Mouse (Mus musculus): Measurements from ENCODE around the gene Med24.
"Not testable (repeated sequence)": the region's sequence is repeated elsewhere in the genome, so short reads cannot be mapped to it uniquely, and the experiment has no call there.

Gene Med24

DNA sequence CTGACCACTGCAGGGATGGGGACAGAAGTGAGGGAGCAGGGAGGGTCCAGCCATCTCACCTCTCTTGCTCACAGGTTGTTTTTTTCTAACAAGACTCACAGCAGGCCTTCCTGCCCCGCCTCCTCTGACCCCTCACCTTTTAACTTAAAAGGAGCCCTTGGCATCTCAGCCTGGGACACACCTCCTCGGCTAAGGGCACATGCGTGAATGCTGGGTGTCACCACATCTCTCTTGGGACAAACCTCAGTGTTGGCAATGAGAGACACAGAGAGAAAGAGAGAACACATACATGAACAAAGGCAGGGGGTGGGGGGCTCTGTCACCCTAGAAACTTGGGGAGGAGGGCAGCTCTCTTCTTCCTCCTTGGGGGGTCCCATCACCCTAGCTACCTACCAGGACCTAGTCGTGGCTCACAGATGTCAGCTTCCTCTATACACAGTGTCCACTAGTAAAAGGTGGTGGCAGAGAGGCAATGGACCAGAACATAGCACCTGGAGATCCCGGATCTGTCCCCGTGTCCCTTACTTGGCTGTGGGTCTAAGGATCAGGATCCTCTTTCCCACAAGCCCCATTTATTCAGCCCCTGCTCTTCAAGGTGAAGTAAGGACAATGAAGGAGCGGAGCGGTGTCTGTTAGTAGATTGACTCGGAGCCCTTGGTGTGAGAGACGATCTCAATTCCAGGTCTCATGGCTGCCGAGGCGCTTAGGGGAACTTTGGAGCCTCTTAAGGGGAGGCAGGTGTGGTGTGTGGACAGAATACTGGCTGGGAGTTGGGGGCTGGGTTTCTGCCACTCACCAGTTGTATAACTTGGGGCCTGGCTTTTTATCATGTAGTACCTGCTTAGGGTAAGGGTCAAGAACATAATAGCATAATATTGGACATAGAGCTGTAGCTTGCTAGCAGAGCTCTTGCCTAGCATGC lies 17.0 kb upstream of the Med24 start:
- DNase-seq = peak; percentile 70

DNA sequence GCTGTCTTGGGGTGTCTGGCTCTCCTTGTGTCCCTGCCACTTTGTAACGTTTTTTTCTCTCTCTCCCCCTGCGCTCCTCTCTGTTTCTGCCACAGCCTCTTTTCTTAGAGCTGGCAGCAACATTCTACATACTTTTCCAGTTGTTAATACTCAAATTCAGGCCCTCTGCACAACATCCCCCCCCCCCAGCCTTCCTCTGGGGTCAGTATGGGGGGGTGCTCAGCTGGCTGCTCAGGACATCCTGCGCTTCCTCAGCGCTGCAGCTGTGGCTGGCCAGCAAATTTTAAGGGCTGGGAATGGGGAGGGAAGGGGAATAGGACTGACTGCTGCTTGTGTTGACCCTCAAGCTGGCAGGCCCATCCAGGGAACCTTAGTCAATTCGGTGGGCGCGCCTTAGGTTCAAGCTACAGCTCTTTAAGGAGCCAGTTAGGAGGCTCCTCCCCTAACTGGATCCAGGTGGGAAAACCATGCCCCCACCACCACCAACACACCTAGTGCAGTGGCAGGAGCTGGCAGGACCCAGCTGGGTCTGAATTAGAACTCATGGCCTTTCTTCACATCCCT lies 15.3 kb upstream of the Med24 start:
- peak; percentile 61 for DNase-seq

DNA sequence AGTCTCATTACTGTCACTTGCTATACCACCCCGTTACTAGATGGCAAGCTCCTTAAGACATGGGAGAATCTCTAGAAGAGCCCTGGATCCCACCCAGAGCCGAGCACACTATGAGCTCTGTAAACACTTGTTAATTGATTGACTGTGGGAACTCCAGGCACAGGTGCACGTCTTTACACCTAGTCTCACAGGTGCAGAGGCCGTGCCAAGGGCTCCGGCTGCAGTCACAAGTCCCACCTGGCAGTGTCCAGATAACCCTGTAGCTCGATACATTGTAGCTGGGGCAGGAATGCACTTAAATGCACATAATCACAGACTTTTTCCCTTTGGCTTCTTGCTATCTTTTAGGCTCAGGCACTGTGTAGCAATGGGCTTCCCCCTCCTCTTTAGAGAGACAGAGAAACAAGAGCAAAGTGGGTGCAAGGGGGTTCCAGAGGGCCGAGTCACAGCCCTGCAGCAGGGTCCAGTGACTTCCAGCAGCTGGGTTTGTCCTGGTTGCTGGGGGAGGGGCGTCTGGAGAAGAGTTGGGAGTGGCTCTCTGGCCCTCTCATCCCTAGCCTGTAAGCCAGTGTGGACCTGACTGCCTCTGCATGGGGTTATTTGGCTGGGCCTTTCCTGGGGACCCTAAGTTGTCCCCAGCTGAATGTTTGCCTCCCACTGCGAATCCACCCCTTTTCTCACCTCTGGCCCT lies 14.6 kb upstream of the Med24 start:
- DNase-seq = peak; percentile 76

DNA sequence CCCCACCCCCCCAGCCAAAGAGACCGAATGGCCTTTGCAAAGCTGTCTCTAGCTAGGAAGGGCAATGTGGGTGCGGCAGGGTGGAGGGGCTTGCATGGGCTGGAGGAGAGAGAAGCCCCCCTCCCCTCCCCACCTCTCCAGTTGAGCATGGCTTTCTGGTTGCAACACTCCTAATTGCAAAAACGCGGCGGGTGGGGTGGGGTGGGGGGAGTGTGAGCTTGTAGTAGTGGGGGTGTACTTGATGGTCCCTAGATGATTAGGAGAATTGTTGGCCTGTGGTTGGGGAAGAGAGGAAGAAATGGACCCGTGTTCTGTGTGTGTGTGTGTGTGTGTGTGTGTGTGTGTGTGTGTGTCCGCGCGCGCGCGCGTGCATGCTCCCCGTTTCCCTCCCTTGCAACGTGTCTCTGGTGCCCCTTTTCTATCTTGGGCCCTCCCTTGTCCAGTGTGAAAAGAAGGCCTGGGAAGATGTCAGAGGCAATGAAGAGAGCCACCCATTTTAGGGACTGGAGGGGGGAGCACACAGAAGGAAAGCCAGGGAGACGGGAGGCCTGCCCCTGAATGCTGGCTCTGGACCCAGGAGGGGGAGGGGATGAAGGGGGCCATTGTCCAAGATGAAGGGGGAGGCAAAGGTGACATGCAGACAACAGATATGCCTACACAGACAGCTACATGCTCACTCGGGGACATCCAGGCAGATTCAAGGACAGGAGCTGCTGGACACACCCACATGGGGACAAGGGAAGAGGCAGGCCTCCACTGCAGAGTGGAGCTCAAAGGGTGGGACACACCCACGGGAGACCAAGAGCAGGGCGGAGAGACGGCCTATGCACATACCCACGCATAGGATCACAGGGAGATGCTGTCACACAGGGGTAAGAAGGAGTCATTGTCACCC lies 13.4 kb upstream of the Med24 start:
- DNase-seq = peak; percentile 82

DNA sequence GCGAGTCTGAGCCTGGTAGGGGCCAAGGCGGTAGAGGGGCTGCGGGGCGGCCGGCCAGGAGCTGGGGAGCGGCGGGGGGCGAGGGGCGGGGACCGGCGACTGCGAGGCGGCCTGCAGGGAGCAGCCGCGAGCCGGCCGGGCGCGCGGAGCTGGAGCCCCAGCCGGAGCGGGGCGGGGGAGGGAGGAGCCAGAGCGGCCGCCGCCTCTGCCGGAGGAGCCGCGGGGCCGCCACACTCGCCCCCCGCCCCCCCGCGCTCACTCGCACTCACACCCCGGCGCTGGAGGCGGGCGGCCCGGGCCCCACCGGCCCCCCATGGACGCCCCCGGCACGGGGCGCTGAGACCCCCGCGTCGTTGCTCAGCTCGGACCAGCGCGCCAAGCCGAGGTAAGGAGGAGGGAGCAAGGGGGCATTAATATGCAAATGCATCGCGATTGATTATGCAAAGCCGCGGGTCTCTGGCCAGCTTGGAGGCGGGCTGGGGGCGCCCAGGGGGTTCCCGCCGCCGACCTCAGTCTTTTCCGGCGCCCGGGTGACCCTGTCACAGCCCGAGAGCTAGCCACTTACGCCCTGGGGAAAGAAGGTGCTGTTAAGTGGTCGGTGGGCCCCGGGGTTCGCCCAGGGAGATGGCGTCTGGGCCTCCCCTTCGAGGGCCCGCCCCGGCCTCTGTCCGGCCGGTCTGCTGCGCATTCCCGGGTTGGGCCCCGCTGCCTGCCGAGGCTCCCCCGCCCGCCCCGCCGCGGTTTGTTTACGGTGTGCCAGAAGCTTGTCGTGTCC lies 12.6 kb upstream of the Med24 start:
- peak; percentile 85 for DNase-seq

DNA sequence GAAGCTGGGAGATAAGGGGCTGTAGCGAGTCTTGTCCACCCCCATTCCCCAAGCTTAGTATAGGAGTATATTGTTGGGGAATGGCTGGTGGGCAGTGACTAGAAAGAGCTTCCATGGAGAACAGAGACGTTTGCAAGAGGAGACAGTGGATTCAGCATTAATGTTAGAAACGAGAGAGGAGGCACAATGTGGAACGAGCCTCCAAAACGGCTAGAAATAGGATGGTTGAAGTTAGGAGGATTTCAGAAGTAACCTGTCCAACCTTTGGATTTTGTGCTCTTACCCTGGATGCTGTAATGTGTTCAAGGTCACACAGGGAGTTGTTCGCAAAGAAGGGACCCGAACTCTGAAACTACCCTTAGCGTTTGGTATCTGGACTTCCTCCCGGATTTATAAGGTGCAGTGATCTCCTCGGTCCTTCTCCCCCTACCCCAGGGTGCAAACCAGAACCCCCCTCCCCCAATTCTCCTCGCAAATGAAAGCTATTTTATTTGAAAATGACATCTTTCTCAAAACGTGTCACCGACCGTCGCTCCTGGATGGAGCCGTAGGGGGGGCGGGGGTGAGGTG lies 11.9 kb upstream of the Med24 start:
- no peak for DNase-seq

DNA sequence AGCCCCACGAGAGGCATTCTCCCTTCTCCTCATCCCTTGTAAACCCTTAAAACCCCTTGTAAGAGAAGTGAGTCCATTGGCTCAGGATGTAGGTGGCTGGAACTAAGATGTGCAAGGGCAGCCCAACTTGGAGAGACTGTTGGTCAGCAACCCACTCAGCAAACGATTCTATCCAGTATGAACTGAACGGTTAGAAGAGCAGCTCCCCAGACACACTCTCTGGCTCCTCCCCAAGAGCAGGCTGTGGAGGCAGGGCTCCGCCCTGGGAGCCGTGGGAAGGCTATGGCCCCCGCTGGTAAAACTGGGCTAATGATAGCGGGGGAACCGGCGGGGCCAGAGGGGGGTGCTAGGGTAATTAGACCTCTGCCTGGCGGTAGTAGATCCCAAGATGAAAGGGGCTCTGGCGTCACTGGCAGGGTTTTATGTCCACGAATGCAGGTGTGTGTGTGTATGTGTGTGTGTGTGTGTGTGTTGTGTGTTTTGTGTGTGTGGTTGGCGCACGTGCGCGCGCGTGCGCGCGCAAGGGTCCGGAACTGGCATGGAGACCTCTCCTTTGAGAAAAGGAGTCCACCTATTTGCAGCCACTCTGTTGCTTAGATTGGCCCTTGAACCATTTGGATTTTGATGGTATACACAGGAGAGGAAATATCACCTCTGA lies 11.3 kb upstream of the Med24 start, which contains the start of gene Thra:
Thra (plus strand) TSS at position 246 of the 658 bp plus-strand sequence.
- DNase-seq = peak; percentile 81

DNA sequence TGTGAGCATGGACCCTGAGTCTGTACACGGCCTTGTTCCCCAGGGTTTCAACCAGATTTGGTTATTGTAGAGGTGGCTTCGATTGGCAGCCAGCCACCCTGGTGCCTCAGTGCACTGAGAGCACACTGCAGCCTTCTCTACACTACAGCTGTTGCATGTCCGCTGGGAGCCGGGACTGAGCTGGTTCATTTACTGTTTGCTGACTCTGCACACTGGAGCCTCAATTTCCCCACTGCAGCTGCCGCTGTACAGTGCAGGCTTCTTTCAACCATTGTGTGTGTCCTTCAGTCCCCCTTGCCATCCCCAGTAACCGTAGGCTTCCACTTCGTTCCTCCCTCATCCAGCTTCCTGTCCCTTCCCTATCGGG lies 10.8 kb upstream of the Med24 start:
- peak; percentile 64 for DNase-seq

DNA sequence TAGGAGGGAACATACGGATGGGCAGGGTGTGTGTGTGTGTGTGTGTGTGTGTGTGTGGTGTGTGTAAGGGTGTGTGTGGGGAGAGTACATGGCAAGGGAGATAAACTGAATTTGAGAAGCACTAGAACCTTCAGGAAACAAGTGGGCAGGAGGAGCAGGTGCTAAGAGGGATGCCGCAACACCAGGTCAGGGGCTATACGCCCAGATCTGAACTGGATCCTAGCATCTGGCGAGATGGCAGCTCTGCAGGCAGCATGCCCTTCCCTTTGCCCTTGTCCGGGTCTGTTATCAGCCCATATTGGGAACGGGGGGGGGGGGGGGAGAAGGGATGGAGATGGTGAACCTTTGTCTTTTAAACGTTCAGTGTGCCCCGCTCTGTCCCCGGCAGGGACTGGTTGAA lies 9.7 kb upstream of the Med24 start:
- DNase-seq = peak; percentile 45

DNA sequence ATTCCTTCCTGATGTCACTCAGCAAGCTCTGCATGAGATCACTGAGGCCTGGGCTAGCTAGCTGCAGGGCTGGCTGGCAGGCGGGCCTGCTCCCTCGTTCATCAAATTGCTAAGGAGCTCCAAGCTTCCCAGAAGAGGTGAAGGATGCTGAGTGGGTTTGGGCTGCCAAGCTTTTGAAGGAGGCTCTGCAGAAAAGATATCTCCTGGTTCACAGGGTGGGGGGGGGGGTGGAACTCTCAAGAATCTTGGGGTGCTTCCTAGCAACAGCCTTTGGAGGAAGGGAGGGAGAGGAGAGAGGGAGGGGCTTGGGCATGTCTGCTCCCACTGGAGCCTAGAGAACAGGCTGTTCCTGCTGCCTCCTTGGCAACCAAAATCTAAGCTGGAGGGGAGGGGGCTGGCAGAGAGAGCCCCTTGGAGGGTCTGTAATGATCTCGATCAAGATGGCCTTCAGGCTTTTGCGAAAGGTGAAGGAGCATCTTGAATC lies 9.2 kb upstream of the Med24 start:
- DNase-seq = peak; percentile 54

DNA sequence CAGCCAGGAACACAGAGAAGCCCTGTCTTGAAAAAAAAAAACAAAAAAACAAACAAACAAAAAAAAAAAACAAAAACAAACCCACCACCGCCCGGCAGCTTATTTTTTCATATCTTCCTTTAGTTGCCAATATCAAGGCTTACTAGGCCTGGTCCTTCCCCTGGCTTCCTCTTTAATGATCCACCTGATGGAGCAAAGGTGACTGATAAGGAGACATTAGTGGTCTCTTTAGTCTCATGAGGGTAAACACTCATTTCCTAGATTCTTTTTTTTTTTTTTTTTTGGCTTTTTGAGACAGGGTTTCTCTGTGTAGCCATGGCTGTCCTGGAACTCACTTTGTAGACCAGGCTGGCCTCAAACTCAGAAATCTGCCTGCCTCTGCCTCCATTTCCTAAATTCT lies 8.0 kb upstream of the Med24 start:
- not testable (repeated sequence) for DNase-seq

DNA sequence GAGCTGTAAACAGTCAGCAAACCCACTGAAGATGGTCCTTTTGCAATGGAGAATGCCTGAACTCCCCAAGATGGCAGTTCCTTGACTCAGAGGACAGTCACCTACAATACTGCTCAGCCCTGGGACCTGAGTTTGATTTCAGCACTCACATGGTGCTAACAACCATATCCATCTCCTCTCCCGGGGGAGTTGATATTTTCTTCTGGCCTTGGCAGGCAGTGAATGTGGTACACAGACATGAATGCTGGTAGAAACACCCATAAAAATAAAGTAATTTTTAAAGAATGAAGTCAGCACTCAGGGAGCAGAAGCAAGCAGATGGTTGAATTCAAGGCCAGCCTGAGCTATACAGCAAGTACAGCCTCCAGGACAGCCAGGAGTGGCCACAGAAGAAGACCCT lies 6.9 kb upstream of the Med24 start:
- DNase-seq = no peak

DNA sequence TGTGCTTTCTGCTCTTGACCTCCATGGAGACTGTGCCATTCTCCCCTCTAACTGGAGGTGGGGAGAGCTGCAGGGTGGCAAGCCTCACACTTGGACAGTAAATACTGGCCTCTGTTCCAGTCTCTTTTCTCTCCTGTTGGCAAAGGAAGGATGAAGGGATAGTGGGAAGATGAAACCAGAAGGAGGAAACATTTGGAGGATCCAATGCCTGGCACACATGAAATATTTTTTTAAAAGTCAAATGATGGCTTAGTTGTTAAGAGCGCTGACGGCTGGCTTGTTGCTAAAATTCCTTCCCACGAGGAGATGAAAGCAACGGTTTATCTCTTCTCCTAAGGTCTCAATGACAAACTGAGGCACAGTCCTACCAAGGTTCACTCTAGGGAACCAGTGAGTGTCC lies 5.9 kb upstream of the Med24 start:
- DNase-seq = no peak

DNA sequence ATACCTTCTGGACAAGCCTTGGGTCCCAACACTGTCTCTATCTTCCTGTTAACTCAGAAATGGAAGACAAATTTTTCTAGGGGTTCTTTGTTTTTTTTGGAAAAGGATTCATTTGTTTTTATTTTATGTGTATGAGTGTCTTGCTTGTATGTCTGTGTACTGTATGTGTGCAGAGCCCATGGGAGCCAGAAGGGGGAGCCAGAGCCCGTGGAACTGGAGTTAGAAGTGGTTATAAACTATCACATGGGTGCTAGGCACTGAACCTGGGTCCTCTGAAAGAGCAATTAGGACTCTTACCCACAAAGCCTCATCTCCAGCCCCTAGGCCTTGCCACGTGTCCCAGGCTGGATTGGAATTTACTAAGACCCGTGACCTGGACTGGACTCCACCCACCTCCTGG lies 4.8 kb upstream of the Med24 start:
- no peak for DNase-seq

DNA sequence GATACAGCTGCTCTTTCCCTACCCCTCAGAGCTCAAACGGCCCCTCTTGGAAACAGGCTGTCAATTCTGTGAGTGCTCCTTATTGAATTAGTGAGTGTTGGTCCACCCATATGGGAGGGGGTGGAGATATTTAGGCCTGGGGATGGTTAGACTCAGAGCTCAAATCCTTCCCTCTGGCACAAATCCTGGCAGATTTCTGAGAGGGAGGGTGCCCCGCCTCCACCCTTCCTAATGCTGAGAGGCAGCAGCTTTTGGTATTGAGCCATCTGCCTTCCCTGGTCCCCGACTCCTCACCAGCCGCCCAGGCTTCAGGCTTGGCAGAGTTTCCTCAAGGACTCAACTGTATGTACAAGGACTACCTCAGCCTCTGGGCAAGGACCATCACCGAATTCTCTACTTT lies 1.9 kb upstream of the Med24 start:
- peak; percentile 75 for DNase-seq

DNA sequence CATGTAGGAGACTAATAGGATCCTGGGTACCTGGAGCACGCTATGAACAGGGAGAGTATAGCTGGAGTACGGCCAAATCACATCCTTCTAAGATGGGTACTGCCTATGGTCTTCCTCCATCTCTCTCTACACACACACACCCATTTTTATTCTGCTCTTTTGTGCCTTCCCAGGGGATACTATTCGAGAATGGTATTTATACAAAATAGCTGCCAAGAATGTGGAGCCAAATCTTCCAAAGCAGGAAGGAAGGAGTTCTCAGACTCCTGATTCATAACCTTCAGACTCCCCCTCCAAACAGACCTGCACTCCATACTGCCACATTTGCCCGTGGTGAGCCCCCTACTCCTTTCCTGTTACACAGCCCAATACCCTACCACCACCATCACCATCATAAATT lies 1.5 kb upstream of the Med24 start:
- no peak for DNase-seq

DNA sequence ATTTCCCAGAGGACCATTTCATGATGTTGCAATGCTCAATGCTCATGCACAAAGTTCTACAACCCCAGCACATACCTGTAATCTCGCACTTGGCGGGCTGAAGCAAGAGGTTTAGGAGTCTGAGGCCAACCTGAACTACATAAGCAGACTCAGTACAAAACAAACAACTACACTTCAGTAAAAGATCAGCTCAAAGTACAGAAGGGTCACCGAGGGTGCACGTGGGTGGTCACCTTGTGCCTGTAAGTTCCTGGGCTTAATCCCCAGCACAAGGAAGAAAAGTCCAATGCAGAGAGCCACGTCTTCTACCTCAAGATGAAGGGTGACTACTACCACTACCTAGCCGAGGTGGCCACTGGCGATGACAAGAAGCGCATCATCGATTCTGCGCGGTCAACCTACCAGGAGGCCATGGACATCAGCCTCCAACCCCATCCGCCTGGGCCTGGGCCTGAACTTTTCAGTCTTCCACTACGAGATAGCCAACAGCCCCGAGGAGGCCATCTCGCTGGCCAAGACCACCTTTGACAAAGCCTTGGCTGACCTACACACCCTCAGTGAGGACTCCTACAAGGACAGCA lies 3.2 kb downstream of the Med24 start:
- DNase-seq = no peak

DNA sequence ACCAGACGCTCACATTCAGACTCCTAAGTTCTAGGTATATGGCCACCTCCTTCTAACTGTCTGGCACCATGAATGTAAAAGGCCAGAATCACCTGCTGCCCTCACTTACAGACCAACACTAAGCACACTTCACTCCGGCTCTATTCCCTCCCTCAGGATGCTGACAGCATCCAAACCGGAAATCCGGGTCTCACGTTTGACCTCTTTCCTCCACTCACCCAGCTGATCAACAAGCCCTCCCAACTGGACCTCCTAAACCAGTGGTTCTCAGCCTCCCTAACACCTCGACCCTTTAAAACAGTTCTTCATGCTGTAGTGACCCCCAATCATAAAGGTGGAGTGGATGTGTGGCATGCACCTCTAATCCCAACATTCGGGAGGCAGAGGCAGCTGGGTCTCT lies 6.1 kb downstream of the Med24 start:
- DNase-seq = no peak

DNA sequence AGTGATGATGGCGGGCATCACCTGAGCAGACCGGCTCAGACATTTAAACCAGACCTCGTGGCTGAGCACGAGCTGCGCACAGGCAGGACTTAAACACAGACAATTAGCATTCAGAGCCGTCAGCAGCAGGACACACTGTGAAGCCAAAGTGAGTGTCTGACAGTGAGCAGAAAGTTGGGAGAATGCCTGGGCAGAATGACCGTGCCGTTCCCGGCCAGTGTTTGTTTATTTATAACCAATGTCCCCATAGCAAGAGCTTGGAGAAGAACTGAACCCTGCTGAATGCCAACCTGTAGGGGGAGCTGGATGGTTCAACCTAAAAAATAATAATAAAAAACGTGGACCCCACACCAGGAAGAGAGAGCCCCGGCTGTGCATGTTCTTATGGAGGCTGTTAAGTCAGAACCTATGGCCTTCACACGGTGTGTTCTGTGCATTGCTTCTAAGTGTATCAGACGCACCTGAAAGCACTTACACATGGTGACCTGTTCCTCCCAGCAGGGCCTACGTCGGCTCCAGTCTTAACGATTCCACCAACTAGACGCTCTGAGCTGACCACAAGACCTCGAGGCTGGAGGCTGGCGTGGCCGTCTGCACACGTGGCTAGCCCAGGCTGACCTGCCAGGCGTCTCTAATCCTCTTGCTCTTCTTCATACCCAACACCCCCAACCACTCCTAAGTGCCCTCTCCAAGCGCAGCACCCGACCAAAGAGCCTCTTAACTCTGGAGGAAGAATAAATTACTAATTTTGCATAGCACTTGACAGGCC lies 7.6 kb downstream of the Med24 start:
- peak; percentile 81 for DNase-seq

DNA sequence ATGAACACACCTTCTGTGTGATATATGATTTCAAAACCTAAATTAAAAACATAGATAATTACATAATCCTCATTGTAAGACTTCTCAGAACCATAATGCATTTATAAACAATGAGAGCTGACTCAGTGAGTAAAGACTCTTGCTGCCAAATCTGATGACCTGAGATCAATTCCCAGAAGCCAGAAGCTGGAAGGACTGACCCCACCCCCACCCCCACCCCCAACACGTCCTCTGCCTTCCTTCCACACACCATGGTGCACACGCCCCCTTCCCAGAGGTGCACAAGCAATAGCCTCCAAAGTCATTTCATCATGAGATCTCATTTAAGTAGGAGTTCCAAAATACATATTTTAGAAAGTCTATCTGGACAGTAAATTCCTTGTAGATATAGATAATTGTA lies 8.5 kb downstream of the Med24 start:
- no peak for DNase-seq

Data from cerebellum, adult 9-11 months (tissue).